Mouse (Mus musculus): ENCODE results near the gene Lactbl1. TPM values are rescaled to one million over a fixed set of nuclear protein-coding genes. Genes with fewer than 3 reads are reported as not detected.

Gene Lactbl1
- polyA plus RNA-seq, 1 experiment: 0.47 TPM

- Histone ChIP-seq H3K27me3 (ENCODE audit: control insufficient read depth, insufficient read depth, low read length) (no peaks in the 10 kb centered on the region), H3K27ac (ENCODE audit: control insufficient read depth, insufficient read depth, low read depth, low read length) (no peak within 1 kb of the TSS), H3K4me1 (ENCODE audit: control insufficient read depth, insufficient read depth, low read length) (peaks cover 6% of the 10 kb centered on the region), H3K4me3 (ENCODE audit: control insufficient read depth, low read depth, low read length) (peak within 1 kb of the TSS; percentile 77), H3K36me3 (ENCODE audit: control insufficient read depth, insufficient read depth, low read length) (no peaks in the 10 kb centered on the region)
- no peak for TF ChIP-seq POLR2A (IDR thresholded peaks at IDR 0.05; ENCODE audit: control insufficient read depth, low read depth, low read length)
- TF ChIP-seq CTCF (IDR thresholded peaks at IDR 0.05; ENCODE audit: control insufficient read depth, insufficient read depth, insufficient replicate concordance, low read depth, low read length): no peak
Observed at GRCm38 (mm10) chr4:136610387-136610856, 12.0 kb upstream of the Lactbl1 start, which contains the start of gene Tex46. Tex46 (plus strand) TSS chr4:136610437.

- no peak overlapping the region for H3K27ac ChIP-seq (ENCODE audit: control insufficient read depth, insufficient read depth, low read depth, low read length)
- no peaks in the 10 kb centered on the region for H3K4me1 ChIP-seq (ENCODE audit: control insufficient read depth, insufficient read depth, low read length)
- no peak overlapping the region for H3K4me3 ChIP-seq (ENCODE audit: control insufficient read depth, low read depth, low read length)
- TF ChIP-seq POLR2A (IDR thresholded peaks at IDR 0.05; ENCODE audit: control insufficient read depth, low read depth, low read length) (no peak), CTCF (IDR thresholded peaks at IDR 0.05; ENCODE audit: control insufficient read depth, insufficient read depth, insufficient replicate concordance, low read depth, low read length) (no peak)
- H3K36me3 ChIP-seq (ENCODE audit: control insufficient read depth, insufficient read depth, low read length): no peaks in the 10 kb centered on the region
- no peaks in the 10 kb centered on the region for H3K27me3 ChIP-seq (ENCODE audit: control insufficient read depth, insufficient read depth, low read length)
Observed at GRCm38 (mm10) chr4:136613657-136614056, 8.8 kb upstream of the Lactbl1 start.

- Histone ChIP-seq H3K36me3 (ENCODE audit: control insufficient read depth, insufficient read depth, low read length) (no peaks in the 10 kb centered on the region), H3K4me1 (ENCODE audit: control insufficient read depth, insufficient read depth, low read length) (no peaks in the 10 kb centered on the region)
Observed at GRCm38 (mm10) chr4:136621336-136621735, 1.1 kb upstream of the Lactbl1 start.

GRCm38 (mm10) chr4:136621956-136622355, 465 bp upstream of the Lactbl1 start:
- H3K4me3 ChIP-seq (ENCODE audit: control insufficient read depth, low read depth, low read length): no peak overlapping the region
- TF ChIP-seq POLR2A (IDR thresholded peaks at IDR 0.05; ENCODE audit: control insufficient read depth, low read depth, low read length): no peak
- TF ChIP-seq CTCF (IDR thresholded peaks at IDR 0.05; ENCODE audit: control insufficient read depth, insufficient read depth, insufficient replicate concordance, low read depth, low read length): no peak
- H3K27ac ChIP-seq (ENCODE audit: control insufficient read depth, insufficient read depth, low read depth, low read length): no peak overlapping the region
- no peaks in the 10 kb centered on the region for H3K27me3 ChIP-seq (ENCODE audit: control insufficient read depth, insufficient read depth, low read length)
- no peaks in the 10 kb centered on the region for H3K4me1 ChIP-seq (ENCODE audit: control insufficient read depth, insufficient read depth, low read length)
- no peaks in the 10 kb centered on the region for H3K36me3 ChIP-seq (ENCODE audit: control insufficient read depth, insufficient read depth, low read length)

More at GRCm38 (mm10) chr4:136621336-136621735, 1.1 kb upstream of the Lactbl1 start:
- Histone ChIP-seq H3K27ac (ENCODE audit: control insufficient read depth, insufficient read depth, low read depth, low read length) (no peak overlapping the region), H3K27me3 (ENCODE audit: control insufficient read depth, insufficient read depth, low read length) (no peaks in the 10 kb centered on the region), H3K4me3 (ENCODE audit: control insufficient read depth, low read depth, low read length) (no peak overlapping the region)
- TF ChIP-seq POLR2A (IDR thresholded peaks at IDR 0.05; ENCODE audit: control insufficient read depth, low read depth, low read length): no peak
- TF ChIP-seq CTCF (IDR thresholded peaks at IDR 0.05; ENCODE audit: control insufficient read depth, insufficient read depth, insufficient replicate concordance, low read depth, low read length): peak; percentile 51; the same call in 1 of the 2 replicates

GRCm38 (mm10) chr4:136626590-136626989, 4.2 kb downstream of the Lactbl1 start:
- H3K4me3 ChIP-seq (ENCODE audit: control insufficient read depth, low read depth, low read length): no peak overlapping the region
- TF ChIP-seq CTCF (IDR thresholded peaks at IDR 0.05; ENCODE audit: control insufficient read depth, insufficient read depth, insufficient replicate concordance, low read depth, low read length) (no peak), POLR2A (IDR thresholded peaks at IDR 0.05; ENCODE audit: control insufficient read depth, low read depth, low read length) (no peak)
- no peaks in the 10 kb centered on the region for H3K36me3 ChIP-seq (ENCODE audit: control insufficient read depth, insufficient read depth, low read length)
- no peaks in the 10 kb centered on the region for H3K4me1 ChIP-seq (ENCODE audit: control insufficient read depth, insufficient read depth, low read length)
- H3K27ac ChIP-seq (ENCODE audit: control insufficient read depth, insufficient read depth, low read depth, low read length): no peak overlapping the region
- no peaks in the 10 kb centered on the region for H3K27me3 ChIP-seq (ENCODE audit: control insufficient read depth, insufficient read depth, low read length)

GRCm38 (mm10) chr4:136631237-136631994, 9.0 kb downstream of the Lactbl1 start:
- TF ChIP-seq POLR2A (IDR thresholded peaks at IDR 0.05; ENCODE audit: control insufficient read depth, low read depth, low read length) (no peak), CTCF (IDR thresholded peaks at IDR 0.05; ENCODE audit: control insufficient read depth, insufficient read depth, insufficient replicate concordance, low read depth, low read length) (no peak)
- Histone ChIP-seq H3K27me3 (ENCODE audit: control insufficient read depth, insufficient read depth, low read length) (no peaks in the 10 kb centered on the region), H3K27ac (ENCODE audit: control insufficient read depth, insufficient read depth, low read depth, low read length) (no peak overlapping the region), H3K36me3 (ENCODE audit: control insufficient read depth, insufficient read depth, low read length) (no peaks in the 10 kb centered on the region), H3K4me3 (ENCODE audit: control insufficient read depth, low read depth, low read length) (no peak overlapping the region), H3K4me1 (ENCODE audit: control insufficient read depth, insufficient read depth, low read length) (peaks cover 18% of the 10 kb centered on the region)

GRCm38 (mm10) chr4:136635995-136636394, 13.6 kb downstream of the Lactbl1 start:
- no peak overlapping the region; the same call in 1 of the 2 replicates for H3K4me3 ChIP-seq (ENCODE audit: control insufficient read depth, low read depth, low read length)
- H3K27me3 ChIP-seq (ENCODE audit: control insufficient read depth, insufficient read depth, low read length): no peaks in the 10 kb centered on the region
- H3K27ac ChIP-seq (ENCODE audit: control insufficient read depth, insufficient read depth, low read depth, low read length): no peak overlapping the region
- no peak for TF ChIP-seq CTCF (IDR thresholded peaks at IDR 0.05; ENCODE audit: control insufficient read depth, insufficient read depth, insufficient replicate concordance, low read depth, low read length)
- no peak for TF ChIP-seq POLR2A (IDR thresholded peaks at IDR 0.05; ENCODE audit: control insufficient read depth, low read depth, low read length)
- H3K36me3 ChIP-seq (ENCODE audit: control insufficient read depth, insufficient read depth, low read length): no peaks in the 10 kb centered on the region
- H3K4me1 ChIP-seq (ENCODE audit: control insufficient read depth, insufficient read depth, low read length): peaks cover 38% of the 10 kb centered on the region

All from testis, adult 2 months (tissue).